Mouse (Mus musculus): Measurements from ENCODE around the gene Naa15. TPM values are rescaled to one million over a fixed set of nuclear protein-coding genes. Genes with fewer than 3 reads are reported as not detected.

The Naa15 gene
- polyA plus RNA-seq, 1 experiment: 0.77 TPM

- H3K27ac ChIP-seq (ENCODE audit: insufficient read depth, low read depth, low read length): no peak overlapping the region
- no peaks in the 10 kb centered on the region for H3K36me3 ChIP-seq (ENCODE audit: control insufficient read depth, insufficient read depth, low read length)
- no peaks in the 10 kb centered on the region for H3K27me3 ChIP-seq (ENCODE audit: control insufficient read depth, insufficient read depth, low read length)
- WGBS: 80% methylated on average over 19 of the region's 19 CpGs
- H3K4me3 ChIP-seq (ENCODE audit: low read depth, low read length): no peak overlapping the region
- TF ChIP-seq POLR2A (IDR thresholded peaks at IDR 0.05; ENCODE audit: low read depth, low read length) (no peak), CTCF (IDR thresholded peaks at IDR 0.05; ENCODE audit: extremely low read depth, insufficient read length, insufficient replicate concordance, low read depth, low read length) (peak; percentile 8; the same call in 1 of the 2 replicates)
- H3K4me1 ChIP-seq (ENCODE audit: control insufficient read depth, insufficient read depth, insufficient read length, low read length): no peaks in the 10 kb centered on the region
Observed at GRCm38 (mm10) chr3:51375307-51376265, 39.4 kb upstream of the Naa15 start.

GRCm38 (mm10) chr3:51377878-51378664, 36.9 kb upstream of the Naa15 start:
- no peak; the same call in 1 of the 2 replicates for TF ChIP-seq CTCF (IDR thresholded peaks at IDR 0.05; ENCODE audit: extremely low read depth, insufficient read length, insufficient replicate concordance, low read depth, low read length)
- TF ChIP-seq POLR2A (IDR thresholded peaks at IDR 0.05; ENCODE audit: low read depth, low read length): no peak
- WGBS: 21% methylated on average over 31 of the region's 31 CpGs
- H3K27me3 ChIP-seq (ENCODE audit: control insufficient read depth, insufficient read depth, low read length): no peaks in the 10 kb centered on the region
- no peaks in the 10 kb centered on the region for H3K4me1 ChIP-seq (ENCODE audit: control insufficient read depth, insufficient read depth, insufficient read length, low read length)
- peak overlapping the region; percentile 40; the same call in 1 of the 2 replicates for H3K27ac ChIP-seq (ENCODE audit: insufficient read depth, low read depth, low read length)
- no peaks in the 10 kb centered on the region for H3K36me3 ChIP-seq (ENCODE audit: control insufficient read depth, insufficient read depth, low read length)
- peak overlapping the region; percentile 56 for H3K4me3 ChIP-seq (ENCODE audit: low read depth, low read length)

- Histone ChIP-seq H3K27ac (ENCODE audit: insufficient read depth, low read depth, low read length) (0 out of 2 replicates have a peak overlapping the region, but pooled peaks have one; percentile 19), H3K27me3 (ENCODE audit: control insufficient read depth, insufficient read depth, low read length) (no peaks in the 10 kb centered on the region), H3K36me3 (ENCODE audit: control insufficient read depth, insufficient read depth, low read length) (no peaks in the 10 kb centered on the region), H3K4me1 (ENCODE audit: control insufficient read depth, insufficient read depth, insufficient read length, low read length) (no peaks in the 10 kb centered on the region), H3K4me3 (ENCODE audit: low read depth, low read length) (peak overlapping the region; percentile 56)
- WGBS: 70% methylated on average over 3 of the region's 3 CpGs
- no peak; the same call in 1 of the 2 replicates for TF ChIP-seq CTCF (IDR thresholded peaks at IDR 0.05; ENCODE audit: extremely low read depth, insufficient read length, insufficient replicate concordance, low read depth, low read length)
- TF ChIP-seq POLR2A (IDR thresholded peaks at IDR 0.05; ENCODE audit: low read depth, low read length): no peak
Observed at GRCm38 (mm10) chr3:51378665-51378946, 36.3 kb upstream of the Naa15 start.

DNA sequence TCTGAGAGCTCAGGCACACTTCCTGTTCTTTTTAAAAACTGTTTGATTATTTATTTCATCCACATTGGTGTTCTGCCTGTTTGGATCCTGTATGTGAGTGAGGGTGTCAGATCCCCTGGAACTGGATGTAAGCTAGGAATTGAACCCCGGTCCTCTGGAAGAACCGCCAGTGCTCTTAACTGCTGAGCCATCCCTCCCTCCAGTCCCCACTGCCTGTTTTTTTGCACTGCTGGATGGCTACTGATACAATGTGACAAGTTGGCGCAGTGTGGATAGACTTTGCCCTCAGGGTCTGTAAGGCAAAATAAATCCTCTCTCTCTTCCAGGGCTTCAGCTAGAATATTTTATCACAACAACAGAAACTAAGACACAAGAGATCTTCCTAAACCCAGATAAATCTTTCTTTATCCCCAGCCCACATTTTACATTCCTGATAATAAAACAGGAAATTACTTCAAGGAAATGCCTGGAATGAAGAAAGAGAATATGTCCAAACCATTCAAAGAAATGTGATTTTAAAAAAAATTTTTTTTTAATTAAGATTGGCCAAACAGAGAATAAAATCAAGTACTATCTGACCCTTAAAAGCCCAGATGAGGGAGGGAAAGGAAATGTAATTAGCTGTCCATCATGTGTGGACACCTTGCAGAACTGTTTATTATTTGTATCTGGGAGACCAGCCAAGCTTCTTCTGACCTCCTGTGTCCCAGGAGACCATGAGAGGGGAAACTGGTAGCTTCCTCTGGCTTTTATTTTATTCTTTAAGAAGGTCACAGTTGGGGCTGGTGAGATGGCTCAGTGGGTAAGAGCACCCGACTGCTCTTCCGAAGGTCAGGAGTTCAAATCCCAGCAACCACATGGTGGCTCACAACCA, 34.9 kb upstream of the Naa15 start:
- Histone ChIP-seq H3K27ac (ENCODE audit: insufficient read depth, low read depth, low read length) (no peak overlapping the region), H3K27me3 (ENCODE audit: control insufficient read depth, insufficient read depth, low read length) (no peaks in the 10 kb centered on the region), H3K36me3 (ENCODE audit: control insufficient read depth, insufficient read depth, low read length) (no peaks in the 10 kb centered on the region), H3K4me1 (ENCODE audit: control insufficient read depth, insufficient read depth, insufficient read length, low read length) (no peaks in the 10 kb centered on the region), H3K4me3 (ENCODE audit: low read depth, low read length) (no peak overlapping the region)
- no peak for TF ChIP-seq POLR2A (IDR thresholded peaks at IDR 0.05; ENCODE audit: low read depth, low read length)
- TF ChIP-seq CTCF (IDR thresholded peaks at IDR 0.05; ENCODE audit: extremely low read depth, insufficient read length, insufficient replicate concordance, low read depth, low read length): no peak
- WGBS: 82% methylated on average over 5 of the region's 5 CpGs

DNA sequence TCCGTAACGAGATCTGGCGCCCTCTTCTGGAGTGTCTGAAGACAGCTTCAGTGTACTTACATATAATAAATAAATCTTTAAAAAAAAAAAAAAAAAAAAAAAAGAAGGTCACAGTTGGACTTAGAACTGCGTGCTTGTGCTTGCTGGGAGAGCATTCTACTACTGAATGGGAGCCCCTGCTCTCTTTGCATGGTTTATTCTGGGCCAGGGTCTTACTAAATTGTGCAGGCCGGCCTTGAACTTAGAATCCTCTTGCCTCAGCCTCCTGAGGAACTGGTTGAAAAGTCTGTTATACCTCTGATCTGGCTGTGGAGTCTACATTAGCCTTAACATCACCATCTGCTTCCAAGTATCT, 34.3 kb upstream of the Naa15 start:
- H3K27ac ChIP-seq (ENCODE audit: insufficient read depth, low read depth, low read length): no peak overlapping the region
- no peak for TF ChIP-seq POLR2A (IDR thresholded peaks at IDR 0.05; ENCODE audit: low read depth, low read length)
- no peak for TF ChIP-seq CTCF (IDR thresholded peaks at IDR 0.05; ENCODE audit: extremely low read depth, insufficient read length, insufficient replicate concordance, low read depth, low read length)
- no peaks in the 10 kb centered on the region for H3K4me1 ChIP-seq (ENCODE audit: control insufficient read depth, insufficient read depth, insufficient read length, low read length)
- no peak overlapping the region for H3K4me3 ChIP-seq (ENCODE audit: low read depth, low read length)
- H3K27me3 ChIP-seq (ENCODE audit: control insufficient read depth, insufficient read depth, low read length): no peaks in the 10 kb centered on the region
- no peaks in the 10 kb centered on the region for H3K36me3 ChIP-seq (ENCODE audit: control insufficient read depth, insufficient read depth, low read length)
- WGBS: 47% methylated on average over 4 of the region's 5 CpGs

DNA sequence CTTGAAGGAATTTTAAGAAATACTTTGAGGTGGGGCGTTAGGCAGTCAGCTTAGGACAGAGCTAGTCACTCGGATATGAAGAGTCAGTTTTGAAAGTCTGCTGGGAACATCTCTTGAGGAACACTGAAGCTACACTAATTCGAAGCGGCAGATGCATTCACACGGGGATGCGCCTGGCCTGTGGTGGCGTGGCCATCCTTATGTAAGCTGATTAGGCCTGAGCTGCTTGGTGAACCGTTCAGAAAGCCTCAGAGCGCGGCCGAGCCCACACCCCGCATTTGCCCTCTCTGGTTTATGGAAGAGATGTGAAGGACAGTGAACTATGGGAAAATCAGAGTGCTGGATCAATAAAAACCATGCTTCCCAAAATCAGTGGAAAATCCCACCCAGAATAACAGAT, 31.5 kb upstream of the Naa15 start:
- Histone ChIP-seq H3K36me3 (ENCODE audit: control insufficient read depth, insufficient read depth, low read length) (no peaks in the 10 kb centered on the region), H3K27me3 (ENCODE audit: control insufficient read depth, insufficient read depth, low read length) (no peaks in the 10 kb centered on the region), H3K27ac (ENCODE audit: insufficient read depth, low read depth, low read length) (no peak overlapping the region), H3K4me1 (ENCODE audit: control insufficient read depth, insufficient read depth, insufficient read length, low read length) (no peaks in the 10 kb centered on the region), H3K4me3 (ENCODE audit: low read depth, low read length) (no peak overlapping the region)
- TF ChIP-seq CTCF (IDR thresholded peaks at IDR 0.05; ENCODE audit: extremely low read depth, insufficient read length, insufficient replicate concordance, low read depth, low read length): no peak
- TF ChIP-seq POLR2A (IDR thresholded peaks at IDR 0.05; ENCODE audit: low read depth, low read length): no peak
- WGBS: 87% methylated on average over 12 of the region's 12 CpGs
